Mouse (Mus musculus) adrenal gland, adult 18-20 months (tissue): ENCODE data around the gene Wnt2. TPM values are rescaled to one million over a fixed set of nuclear protein-coding genes. Genes with fewer than 3 reads are reported as not detected.

ENCODE experiments used
- DNase-seq, 2 experiments: peaks; one replicate each; pipeline ENCODE4 v3.0.0; 2021 to 2022; ENCODE audit warnings: low spot score in 2 of 2
- long read RNA-seq, 2 experiments: library from polyadenylated mRNA; stranded (forward); transcript quantifications; one replicate each; pipeline ENCODE4 v2.0.0; 2021
- total RNA-seq, 2 experiments: library from RNA; stranded (reverse); gene quantifications; 1 replicate in 1 of 2; 2 replicates in 1 of 2; pipeline ENCODE4 v1.2.3; 2021

Gene Wnt2
- under 1 TPM; 0.64 to 0.83 TPM for total RNA-seq
- long read RNA-seq, experiment 1, partial matches to known transcripts, result 0 of 1 reads
- long read RNA-seq, experiment 1, other reads (novel, unspliced or antisense), result 0 of 1 reads
- long read RNA-seq, experiment 2, partial matches to known transcripts, result 0 of 5 reads
- long read RNA-seq, experiment 2, other reads (novel, unspliced or antisense), result 1 of 5 reads

- no peak for DNase-seq
Observed at GRCm38 (mm10) chr6:18029746-18030656, at the start of gene Wnt2. Gene Wnt2, minus strand, starts transcription at chr6:18030585.

GRCm38 (mm10) chr6:18078615-18079014, 48.2 kb upstream of the Wnt2 start:
- DNase-seq, result no peak

DNA sequence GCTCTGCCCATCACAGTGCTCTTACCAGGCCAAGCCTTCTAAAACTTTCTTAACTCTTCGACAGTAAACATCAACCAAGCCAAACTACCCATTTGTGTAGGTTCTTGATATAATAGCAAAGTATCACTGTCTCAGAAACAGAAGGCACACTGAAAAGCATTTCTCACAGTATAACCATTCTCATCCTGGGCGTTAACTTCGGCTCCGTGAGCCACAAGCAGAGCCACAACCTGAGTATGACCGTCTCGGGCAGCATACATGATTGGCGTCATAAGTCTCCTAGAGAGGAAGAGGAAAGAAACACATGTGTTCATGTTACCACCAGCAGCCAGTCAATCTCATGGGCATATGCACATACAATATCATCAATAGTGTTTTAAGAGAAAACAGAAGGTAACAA, 46.6 kb upstream of the Wnt2 start:
- DNase-seq, result no peak

DNA sequence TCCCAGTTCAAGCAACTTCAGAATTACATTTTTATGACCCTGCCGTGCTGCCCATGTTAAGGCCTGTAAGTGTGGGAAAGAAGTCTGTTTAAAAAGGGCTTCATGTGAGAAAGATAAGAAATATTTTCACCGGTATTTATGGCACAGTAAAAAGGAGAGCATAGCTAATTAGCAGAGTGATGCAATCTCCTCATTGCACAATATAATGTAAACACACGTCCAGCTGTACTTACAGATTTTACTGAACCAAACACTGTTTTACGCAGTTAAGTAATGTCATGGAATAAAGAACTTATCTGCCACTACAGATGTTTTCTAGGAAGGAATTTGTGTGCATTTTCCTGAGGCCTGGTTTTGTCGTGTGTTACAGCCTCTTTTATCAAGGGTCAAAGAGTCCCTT, 46.2 kb upstream of the Wnt2 start:
- DNase-seq, result no peak

DNA sequence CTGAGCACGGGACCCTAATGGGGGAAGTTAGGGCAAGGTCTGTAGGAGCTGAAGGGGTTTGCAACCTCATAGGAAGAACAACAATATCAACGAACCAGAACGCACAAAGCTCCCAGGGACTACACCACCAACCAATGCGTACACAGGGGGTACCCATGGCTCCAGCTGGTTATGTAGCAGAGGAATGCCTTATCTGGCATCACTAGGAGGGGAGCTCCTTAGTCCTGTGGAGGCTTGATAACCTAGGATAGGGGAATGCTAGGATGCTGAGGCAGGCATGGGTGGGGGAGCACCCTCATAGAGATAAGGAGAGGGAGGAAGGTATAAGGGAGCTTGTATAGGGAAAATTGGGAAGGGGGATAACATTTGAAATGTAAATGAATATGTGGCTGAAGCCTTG, 27.5 kb upstream of the Wnt2 start:
- DNase-seq, result no peak

- DNase-seq, result no peak
Observed at GRCm38 (mm10) chr6:18051702-18052101, 21.3 kb upstream of the Wnt2 start.

DNA sequence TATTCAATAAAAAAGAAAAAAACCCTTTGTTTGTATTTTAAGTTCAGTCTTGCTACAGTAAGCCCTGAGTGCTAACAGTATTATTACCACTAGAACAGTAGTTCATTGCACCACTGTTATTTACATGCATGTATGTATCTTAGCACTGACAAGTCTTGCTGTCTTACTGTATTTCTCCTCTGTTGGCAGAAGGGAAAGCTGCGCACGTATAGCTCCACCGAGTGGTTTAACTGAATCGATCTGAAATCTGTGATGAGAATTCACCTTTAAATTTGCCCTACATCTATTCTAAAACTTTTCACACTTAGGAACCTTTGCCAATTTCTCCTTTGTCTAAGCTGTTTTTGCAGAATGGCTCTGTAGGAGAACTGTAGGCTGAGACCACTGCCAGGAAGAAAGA, 13.9 kb upstream of the Wnt2 start:
- no peak for DNase-seq

GRCm38 (mm10) chr6:18043172-18043571, 12.8 kb upstream of the Wnt2 start:
- DNase-seq, result no peak

GRCm38 (mm10) chr6:18032271-18032670, 1.9 kb upstream of the Wnt2 start:
- DNase-seq, result no peak

GRCm38 (mm10) chr6:18031509-18032010, 1.2 kb upstream of the Wnt2 start:
- DNase-seq, result peak; percentile 29 to 41

GRCm38 (mm10) chr6:18030868-18031508, 603 bp upstream of the Wnt2 start:
- DNase-seq, result no peak

DNA sequence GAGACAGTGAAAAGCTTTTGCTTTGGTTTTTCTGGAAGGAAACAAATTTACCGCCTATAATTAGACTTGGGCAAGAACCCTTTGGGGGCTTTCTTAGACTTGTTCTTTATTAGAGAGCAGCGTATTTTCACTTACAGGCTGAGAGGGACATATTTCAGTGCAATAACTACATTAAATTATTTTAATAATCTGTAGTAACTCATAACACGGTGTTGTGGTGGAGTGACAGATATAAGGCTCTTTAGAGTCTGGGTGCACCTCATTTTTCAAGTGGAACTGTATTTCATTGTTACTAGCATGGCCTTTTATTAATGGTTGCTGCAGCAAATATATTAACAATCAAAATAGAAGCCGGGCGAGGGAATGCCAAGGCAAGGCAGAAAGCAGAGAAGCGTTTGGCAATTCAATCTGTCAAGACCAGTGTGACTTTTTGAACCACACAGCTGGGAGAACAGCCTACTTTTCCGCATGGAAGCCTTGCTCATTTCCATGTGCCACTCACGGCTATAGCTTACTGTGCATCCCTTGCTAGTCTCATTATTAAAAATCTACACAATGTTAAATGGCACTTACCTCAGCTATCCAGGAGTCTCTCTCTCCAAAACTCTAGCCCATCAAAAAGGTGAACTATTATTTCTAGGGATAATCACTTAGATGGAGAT, 6.1 kb downstream of the Wnt2 start:
- no peak for DNase-seq

- DNase-seq, result no peak
Observed at GRCm38 (mm10) chr6:18013346-18013745, 17.0 kb downstream of the Wnt2 start.

- DNase-seq, result no peak
Observed at GRCm38 (mm10) chr6:18007356-18007755, 23.0 kb downstream of the Wnt2 start.

DNA sequence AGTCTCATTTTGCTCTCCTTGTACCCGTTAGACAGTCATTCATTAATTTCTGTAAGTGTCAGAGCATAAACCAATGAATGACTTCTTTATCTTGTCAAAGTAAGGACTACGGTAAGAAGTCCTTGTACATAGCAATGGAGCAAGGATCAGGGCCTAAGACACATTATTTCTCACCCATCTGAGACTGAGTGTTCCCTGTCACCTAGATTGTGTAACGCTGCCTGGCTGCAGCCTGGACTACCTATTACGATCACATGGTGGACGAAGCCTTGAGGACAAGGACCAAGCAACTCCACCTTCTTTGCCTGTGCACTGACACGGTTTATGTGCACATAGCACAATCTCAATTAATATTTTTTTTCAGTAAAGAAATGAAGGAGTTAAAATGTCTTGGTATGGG, 28.3 kb downstream of the Wnt2 start:
- no peak for DNase-seq

DNA sequence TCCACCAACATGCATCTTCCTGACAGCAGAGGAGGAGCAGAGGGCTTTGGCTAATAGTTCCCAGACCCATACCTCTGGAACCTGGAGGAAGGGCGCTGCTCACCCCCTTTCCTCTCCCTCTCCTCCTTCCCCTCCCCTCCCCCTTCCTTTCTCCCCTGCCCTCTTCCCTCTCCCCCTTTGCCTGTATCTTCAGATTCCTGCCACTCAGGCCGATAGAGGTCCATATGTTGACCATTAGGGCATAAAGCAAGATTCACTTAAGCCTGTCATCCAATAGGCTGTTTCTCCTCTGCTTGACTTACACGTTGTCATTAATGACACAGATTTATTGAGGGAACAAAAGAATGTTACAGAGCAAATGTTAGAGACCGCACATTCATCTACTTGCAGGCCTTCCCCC, 31.9 kb downstream of the Wnt2 start:
- DNase-seq, result no peak

- DNase-seq, result no peak
Observed at GRCm38 (mm10) chr6:17994956-17995790, 35.2 kb downstream of the Wnt2 start.

DNA sequence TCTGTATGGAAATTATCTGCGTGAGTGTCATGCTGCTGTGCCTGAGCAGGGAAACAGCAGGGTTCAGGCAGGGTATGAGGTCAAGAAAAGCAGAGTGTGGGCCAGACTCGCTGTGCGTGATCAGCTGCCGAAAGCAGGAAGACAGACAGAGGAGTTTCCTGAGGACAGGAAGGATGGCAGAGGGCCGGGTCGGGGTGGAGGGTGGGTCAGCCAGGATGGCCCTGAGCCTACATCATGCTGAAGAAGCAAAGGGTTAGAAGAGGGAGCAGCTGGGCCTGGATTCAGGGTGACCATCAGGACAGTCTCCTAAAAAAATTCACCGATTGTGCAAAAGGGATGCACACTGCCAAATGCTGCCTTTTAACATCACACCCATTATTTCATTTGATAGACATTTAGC, 38.8 kb downstream of the Wnt2 start:
- no peak for DNase-seq

- no peak for DNase-seq
Observed at GRCm38 (mm10) chr6:17990173-17991028, 40.0 kb downstream of the Wnt2 start.

DNA sequence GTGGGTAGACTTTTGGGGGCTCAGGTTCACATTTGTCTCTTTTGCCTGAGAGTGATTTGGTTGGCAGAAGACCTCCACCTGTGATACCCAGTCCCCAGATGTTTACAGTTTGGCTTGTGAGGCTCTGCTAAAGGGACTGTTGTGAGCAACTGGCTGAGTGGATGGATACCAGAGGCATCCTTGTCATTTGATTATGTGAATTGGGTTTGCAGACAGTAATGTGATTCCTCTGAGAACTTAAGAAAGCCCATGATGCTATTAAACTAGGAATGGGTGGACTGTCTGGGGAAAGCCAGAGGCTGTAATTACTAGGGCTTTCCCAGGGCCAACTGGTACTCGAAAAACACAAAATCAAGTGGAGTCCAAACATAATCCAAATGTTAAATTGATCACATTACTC, 51.0 kb downstream of the Wnt2 start:
- no peak for DNase-seq
